Mouse (Mus musculus) small intestine, adult 2 months (tissue): ENCODE results near the gene Apba2. TPM values are rescaled to one million over a fixed set of nuclear protein-coding genes. Genes with fewer than 3 reads are reported as not detected.

Experiments
- H3K27ac ChIP-seq: fragments of 200-500 bp; 2 replicates; pipeline ENCODE4 v1.5.1; 2012; ENCODE audit warnings: low read depth, low read length, control low read depth, inconsistent platforms; ENCODE audit not compliant: insufficient read depth
- H3K27me3 ChIP-seq: fragments of 200-500 bp; 2 replicates; pipeline ENCODE4 v1.6.1; 2012; ENCODE audit warnings: mild to moderate bottlenecking, moderate library complexity, low read length, inconsistent platforms; ENCODE audit not compliant: control insufficient read depth, insufficient read depth
- H3K36me3 ChIP-seq: fragments of 200-500 bp; 2 replicates; pipeline ENCODE4 v1.6.1; 2012; ENCODE audit warnings: mild to moderate bottlenecking, low read length, control low read depth, inconsistent platforms; ENCODE audit not compliant: control insufficient read depth, insufficient read depth
- H3K4me1 ChIP-seq: fragments of 200-500 bp; 2 replicates; pipeline ENCODE4 v1.6.1; 2012; ENCODE audit warnings: low read length, inconsistent platforms, mixed read lengths; ENCODE audit not compliant: control insufficient read depth, insufficient read depth, insufficient read length
- H3K4me3 ChIP-seq: fragments of 200-500 bp; 2 replicates; pipeline ENCODE4 v1.5.1; 2012; ENCODE audit warnings: low read depth, mild to moderate bottlenecking, control low read depth, inconsistent platforms, low read length, moderate library complexity
- CTCF ChIP-seq: fragments of 200-500 bp; IDR thresholded peaks from 2 replicates; pipeline ENCODE4 v1.5.1; 2012; ENCODE audit warnings: low read depth, mild to moderate bottlenecking, control low read depth, inconsistent platforms, low read length, moderate library complexity, mixed read lengths; ENCODE audit not compliant: insufficient replicate concordance, insufficient read length; ENCODE audit errors: extremely low read depth
- POLR2A ChIP-seq: fragments of 200-500 bp; IDR thresholded peaks from 2 replicates; pipeline ENCODE4 v1.6.1; 2012; ENCODE audit warnings: low read depth, mild to moderate bottlenecking, control low read depth, inconsistent platforms, low read length, moderate library complexity
- WGBS: fragments of 180-500 bp; shearing (Covaris S2); methylation state at CpG from one replicate; pipeline ENCODE4 v1.1.7; 2018; 5-methylcytosine and 5-hydroxymethylcytosine counted together
- polyA plus RNA-seq: library from polyadenylated mRNA; depleted of rRNA; stranded (reverse); fragments of >200 nt; gene quantifications from 2 replicates; pipeline ENCODE4 v1.2.3, GENCODE M21; 2012

Apba2 gene
- polyA plus RNA-seq, 1 experiment: 3.0 TPM

DNA sequence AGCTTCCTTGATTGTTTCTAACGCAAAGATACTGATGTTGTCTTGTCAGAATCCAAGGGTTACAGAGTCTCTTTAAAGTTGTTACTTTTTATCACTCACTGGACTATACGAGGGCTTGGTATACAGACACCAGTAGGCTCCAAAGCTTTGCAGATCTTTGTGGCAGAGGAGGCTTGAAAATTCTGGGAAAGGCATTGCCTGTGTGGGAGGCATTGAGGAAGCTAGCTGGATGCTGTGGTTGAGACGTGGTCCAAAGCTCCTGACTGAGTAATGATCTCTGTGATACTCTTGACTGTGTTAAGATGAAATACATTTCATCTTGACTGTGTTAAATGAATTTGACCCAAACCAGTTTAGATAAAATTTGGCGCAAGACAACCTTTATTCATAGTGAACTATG is 84.6 kb downstream of the Apba2 start:
- Histone ChIP-seq H3K27me3 (no peaks in the 10 kb centered on the region), H3K27ac (no peak overlapping the region), H3K4me1 (no peaks in the 10 kb centered on the region), H3K4me3 (no peak overlapping the region), H3K36me3 (no peaks in the 10 kb centered on the region)
- TF ChIP-seq CTCF: no peak
- WGBS: 79% methylated on average over 4 of the region's 4 CpGs

DNA sequence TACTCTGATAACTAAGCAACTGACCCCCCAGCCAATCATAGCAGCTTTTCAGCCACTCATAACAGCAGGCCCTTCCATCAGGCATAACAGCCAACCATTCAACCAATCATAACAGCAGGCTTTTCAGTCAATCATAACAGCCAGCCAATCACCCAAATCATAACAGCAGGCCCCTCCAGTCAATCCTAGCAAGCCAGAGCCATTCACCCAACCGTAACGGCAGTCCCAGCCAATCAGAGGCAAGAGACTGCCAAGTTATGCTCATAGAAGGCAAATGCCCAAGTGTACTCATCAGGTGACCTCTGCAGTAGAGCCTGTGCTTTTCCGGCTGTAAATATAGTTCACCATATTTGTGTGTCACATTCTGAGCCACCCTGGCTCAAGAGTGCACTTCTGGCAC is 85.1 kb downstream of the Apba2 start:
- Histone ChIP-seq H3K36me3 (no peaks in the 10 kb centered on the region), H3K27me3 (no peaks in the 10 kb centered on the region), H3K4me3 (no peak overlapping the region), H3K4me1 (no peaks in the 10 kb centered on the region), H3K27ac (no peak overlapping the region)
- WGBS: 85% methylated on average over 3 of the region's 3 CpGs
- TF ChIP-seq POLR2A (no peak), CTCF (no peak)

DNA sequence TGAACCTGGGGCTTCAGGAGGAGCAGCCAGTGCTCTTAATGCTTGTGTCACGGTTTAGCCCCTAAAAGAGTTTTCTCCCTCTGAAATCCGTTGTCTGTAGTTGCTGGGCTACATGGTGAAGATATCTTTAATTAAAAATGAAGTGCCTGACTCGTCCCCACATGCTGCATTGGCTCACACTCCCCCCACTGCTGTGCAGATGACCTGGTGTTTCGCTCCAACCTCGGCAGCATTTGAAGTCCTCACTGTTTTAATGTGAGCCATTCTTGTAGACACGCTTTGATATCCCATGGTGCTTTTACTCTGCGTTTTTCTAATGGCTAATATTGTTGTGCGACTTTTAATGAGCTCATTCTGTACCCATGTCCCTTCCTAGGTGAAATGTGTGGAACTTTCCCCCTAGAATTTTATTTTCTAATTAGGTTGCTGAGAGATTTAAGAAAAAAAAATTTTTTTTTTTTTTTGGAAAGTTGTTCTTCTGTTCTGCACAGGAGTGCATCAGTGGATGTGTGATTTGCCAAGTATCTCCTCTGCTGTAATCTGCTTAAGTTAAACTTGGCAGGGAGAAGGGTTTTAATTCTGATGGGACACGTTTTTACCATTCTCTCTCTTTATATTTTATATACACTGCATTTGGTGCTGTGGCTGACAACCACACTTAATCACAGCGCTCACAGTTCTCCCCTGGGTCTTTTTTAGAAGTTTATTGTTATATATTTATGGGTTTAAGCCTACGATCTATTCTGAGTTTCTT is 87.3 kb downstream of the Apba2 start:
- Histone ChIP-seq H3K27me3 (no peaks in the 10 kb centered on the region), H3K36me3 (no peaks in the 10 kb centered on the region), H3K4me1 (no peaks in the 10 kb centered on the region), H3K4me3 (no peak overlapping the region), H3K27ac (no peak overlapping the region)
- WGBS: 71% methylated on average over 11 of the region's 11 CpGs
- TF ChIP-seq POLR2A: no peak
- TF ChIP-seq CTCF: no peak

DNA sequence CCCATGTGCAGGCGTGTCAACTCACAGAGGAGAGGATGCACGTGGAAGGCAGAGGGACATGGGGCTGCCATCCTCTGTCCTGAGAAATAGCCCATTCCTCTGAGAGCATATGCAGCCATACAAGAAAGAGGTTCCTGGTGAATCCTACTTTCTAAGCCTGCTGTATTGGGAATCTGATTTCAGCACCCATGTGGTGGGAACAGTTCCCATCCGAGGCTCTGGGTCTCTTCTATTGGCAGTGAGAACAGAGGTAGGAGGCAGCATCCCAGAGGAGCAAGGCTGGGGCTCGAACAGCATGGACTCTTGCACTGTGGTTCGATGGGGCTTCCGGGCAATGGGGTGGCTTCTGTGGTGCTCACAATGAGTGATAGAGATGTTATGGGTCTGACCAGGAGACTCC is 93.8 kb downstream of the Apba2 start:
- TF ChIP-seq CTCF: no peak
- TF ChIP-seq POLR2A: no peak
- H3K27me3 ChIP-seq: no peaks in the 10 kb centered on the region
- H3K4me1 ChIP-seq: no peaks in the 10 kb centered on the region
- H3K4me3 ChIP-seq: no peak overlapping the region
- H3K27ac ChIP-seq: no peak overlapping the region
- WGBS: 61% methylated on average over 6 of the region's 6 CpGs
- H3K36me3 ChIP-seq: no peaks in the 10 kb centered on the region

GRCm38 (mm10) chr7:64596652-64597051 is 95.1 kb downstream of the Apba2 start:
- no peaks in the 10 kb centered on the region for H3K4me1 ChIP-seq
- H3K27ac ChIP-seq: no peak overlapping the region
- no peaks in the 10 kb centered on the region for H3K36me3 ChIP-seq
- no peak overlapping the region for H3K4me3 ChIP-seq
- 67% methylated on average over 9 of the region's 9 CpGs for WGBS
- H3K27me3 ChIP-seq: no peaks in the 10 kb centered on the region
- no peak for TF ChIP-seq CTCF
- TF ChIP-seq POLR2A: no peak

DNA sequence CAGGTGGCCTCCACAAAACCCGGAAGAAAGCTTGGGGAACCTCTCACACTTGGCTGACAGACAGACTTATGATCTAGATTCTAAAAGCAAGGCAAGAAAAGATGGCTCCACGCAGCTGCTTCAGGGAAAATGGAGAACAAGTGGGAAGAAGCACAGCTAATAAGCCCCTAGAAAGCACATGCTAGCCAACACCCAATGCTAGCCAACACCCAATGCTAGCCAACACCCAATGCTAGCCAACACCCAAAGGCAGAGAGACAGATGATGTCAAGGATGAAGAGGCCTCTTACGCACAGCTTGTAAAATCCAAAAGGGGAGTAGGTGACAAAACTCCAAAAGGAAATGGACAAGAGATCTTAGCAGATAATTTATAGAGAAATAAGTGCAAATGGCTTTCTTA is 108.4 kb downstream of the Apba2 start:
- 78% methylated on average over 3 of the region's 3 CpGs for WGBS
- no peak overlapping the region for H3K27ac ChIP-seq
- H3K4me3 ChIP-seq: no peak overlapping the region
- no peaks in the 10 kb centered on the region for H3K27me3 ChIP-seq
- TF ChIP-seq CTCF (no peak), POLR2A (no peak)
- no peaks in the 10 kb centered on the region for H3K36me3 ChIP-seq
- no peaks in the 10 kb centered on the region for H3K4me1 ChIP-seq

GRCm38 (mm10) chr7:64610875-64611274 is 109.4 kb downstream of the Apba2 start:
- Histone ChIP-seq H3K36me3 (no peaks in the 10 kb centered on the region), H3K4me3 (no peak overlapping the region), H3K27me3 (no peaks in the 10 kb centered on the region), H3K4me1 (no peaks in the 10 kb centered on the region), H3K27ac (no peak overlapping the region)
- 61% methylated on average over 4 of the region's 4 CpGs for WGBS
- no peak for TF ChIP-seq POLR2A
- no peak for TF ChIP-seq CTCF
